Mouse (Mus musculus) v-Abl transformed pro-B cells (cell line): ENCODE results near the gene Ddx39b.

Experiments
- in situ Hi-C, 2 experiments: fragments of 400-800 bp; cut with MboI; formaldehyde crosslinking; loops; one replicate each; pipeline ENCODE4 v1.15.1; 2025; ENCODE audit not compliant: unreplicated experiment in 2 of 2

Ddx39b gene

DNA sequence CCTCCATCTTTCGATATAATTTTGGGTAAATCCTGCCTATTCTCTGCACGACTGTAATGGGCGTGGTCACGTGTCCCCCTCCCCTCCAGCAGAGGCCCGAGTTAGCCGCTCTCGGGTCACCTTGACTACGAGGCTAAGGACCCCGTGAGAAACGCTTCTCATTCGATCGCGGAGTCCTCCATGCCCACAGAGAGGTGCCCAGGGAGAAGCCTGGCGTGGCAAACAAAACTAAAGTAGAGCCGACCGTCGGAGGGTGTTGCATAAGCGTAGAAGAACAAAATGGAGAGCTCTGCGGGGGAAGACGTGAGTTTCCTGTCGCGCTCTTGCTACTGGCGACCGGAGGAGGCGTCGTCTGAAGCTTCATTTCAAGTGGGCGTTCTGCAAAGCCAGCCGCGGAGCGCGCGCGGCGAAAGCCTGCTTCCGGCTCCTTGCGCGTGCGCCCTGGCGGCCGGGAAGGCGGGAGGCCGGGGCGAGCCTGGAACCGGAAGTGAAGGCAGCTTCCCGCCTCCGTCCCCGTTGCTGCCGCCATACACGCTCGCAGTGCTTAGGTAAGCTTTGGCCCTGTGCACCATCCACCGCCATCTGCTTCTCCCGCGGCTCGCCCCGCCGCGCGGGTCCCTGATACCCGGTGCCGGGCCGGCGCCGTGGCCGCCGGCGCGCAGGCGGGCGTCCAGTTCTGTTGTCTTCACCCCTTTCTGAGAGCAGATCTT lies at the start of gene Ddx39b:
Gene Ddx39b (plus strand): TSS at position 442 of the 710 bp plus-strand sequence.
- in situ Hi-C loops: no loop called here

DNA sequence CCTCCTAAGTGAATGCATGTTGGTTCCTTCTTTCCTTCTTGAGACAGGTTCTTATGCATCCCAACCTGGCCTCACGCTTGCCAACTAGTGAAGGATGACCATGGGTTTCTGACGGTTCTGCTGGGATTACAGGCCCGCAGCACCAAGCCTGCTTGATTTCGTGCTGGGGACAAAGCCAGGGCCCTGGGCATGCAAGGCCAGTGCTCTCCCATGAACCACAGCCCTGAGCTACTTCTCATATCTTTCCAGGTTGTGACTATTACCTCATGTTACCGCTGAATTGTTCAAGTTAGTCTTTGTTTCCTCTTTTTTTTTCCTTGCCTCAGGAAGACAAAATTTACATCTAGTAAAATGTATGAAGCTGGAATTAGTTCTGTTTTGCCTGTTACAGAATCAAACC lies 48.6 kb upstream of the Ddx39b start:
- in situ Hi-C loops: no loop called here

DNA sequence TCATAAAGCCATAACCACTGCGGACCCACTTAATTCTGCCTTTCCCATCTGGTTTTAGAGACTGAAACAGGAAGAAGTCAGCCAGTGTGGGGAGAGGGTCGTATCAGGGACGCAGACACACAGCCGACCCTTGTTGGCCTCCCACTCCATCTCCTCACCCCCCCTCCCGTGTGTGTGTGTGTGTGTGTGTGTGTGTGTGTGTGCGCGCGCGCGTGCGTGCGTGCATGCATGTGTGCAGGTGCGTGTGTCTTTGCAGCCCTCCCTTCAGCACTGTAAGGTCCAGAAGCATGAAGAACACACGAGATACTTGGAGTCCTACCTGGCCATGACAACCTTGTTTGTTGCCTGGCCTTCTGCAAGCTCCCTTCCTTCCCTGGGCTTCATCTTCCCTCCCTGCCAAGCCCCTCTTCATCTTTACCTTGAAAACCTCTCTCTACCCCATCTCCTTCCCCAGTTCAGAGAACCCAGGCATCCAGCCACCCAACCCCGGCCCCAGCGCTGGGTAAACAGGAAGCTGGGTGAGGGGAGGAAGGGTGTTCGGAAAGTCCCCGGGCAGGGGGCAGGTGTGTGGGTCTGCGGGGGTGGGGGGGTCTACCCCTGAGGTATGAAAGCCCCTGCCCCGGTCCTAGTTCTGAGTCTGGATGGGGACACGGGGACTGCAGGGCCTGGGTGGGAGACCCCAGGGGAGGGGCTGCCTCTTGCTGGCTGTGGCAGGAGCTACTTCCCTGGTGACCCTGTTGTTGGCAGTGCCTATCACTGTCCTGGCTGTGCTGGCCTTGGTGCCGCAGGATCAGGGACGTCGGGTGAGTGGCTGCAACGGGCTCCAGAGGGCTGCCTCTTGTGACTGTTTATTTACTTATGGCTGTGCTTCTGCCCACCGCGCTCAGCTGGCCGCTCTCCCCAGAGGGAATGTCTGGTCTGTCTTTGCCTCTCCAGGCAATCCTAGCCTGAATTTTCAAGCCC lies 47.4 kb upstream of the Ddx39b start, which contains the start of gene Ltb:
Gene Ltb (plus strand): TSS at position 559 of the 963 bp plus-strand sequence.
- in situ Hi-C loops: no loop called here

DNA sequence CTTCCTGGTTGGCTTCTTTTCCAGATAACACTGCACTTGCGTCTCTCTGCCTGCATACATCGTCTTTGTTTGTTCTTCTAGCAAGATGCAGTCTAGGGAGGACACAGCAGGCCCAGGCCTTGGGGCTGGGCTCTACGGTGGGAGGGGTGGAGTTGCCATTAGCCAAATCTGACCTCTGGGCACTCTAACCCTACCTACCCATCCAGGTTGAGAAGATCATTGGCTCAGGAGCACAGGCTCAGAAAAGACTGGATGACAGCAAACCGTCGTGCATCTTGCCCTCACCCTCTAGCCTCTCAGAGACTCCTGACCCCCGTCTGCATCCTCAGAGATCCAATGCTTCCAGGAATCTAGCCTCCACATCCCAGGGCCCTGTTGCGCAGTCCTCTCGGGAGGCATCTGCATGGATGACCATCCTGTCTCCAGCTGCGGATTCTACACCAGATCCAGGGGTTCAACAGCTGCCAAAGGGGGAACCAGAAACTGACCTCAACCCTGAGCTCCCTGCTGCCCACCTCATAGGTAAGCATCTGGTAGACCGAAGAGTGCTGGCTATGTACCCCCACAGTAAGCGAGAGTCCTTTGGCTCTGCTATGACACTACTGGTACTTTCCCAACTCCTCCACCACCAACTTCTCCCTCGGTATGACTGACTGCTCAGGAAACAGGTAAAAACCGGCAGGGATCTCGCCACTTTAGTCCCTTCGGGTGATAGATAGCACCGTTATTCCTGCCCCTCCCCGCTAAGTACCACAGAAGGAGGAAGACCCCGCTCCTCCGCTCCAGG lies 46.5 kb upstream of the Ddx39b start:
- in situ Hi-C loops: no loop called here

DNA sequence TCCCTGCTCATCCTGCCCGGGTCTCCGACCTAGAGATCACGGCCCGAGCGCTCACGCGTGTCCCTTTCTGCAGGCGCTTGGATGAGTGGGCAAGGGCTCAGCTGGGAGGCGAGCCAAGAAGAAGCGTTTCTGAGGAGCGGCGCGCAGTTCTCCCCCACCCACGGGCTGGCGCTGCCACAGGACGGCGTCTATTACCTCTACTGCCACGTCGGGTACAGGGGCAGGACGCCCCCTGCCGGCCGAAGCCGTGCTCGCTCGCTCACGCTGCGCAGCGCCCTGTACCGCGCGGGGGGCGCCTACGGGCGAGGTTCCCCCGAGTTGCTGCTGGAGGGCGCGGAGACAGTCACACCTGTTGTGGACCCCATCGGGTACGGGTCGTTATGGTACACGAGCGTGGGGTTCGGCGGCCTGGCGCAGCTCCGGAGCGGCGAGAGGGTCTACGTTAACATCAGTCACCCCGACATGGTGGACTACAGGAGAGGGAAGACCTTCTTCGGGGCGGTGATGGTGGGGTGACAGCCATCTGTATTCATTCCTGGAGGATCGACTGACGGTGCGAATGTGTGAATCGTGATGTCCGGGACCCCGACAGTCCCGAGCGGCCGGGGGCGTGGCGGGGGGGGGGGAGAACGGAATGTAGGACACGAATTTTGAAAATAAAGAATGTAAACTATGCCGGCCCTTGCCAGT lies 45.8 kb upstream of the Ddx39b start:
- in situ Hi-C loops: no loop called here

DNA sequence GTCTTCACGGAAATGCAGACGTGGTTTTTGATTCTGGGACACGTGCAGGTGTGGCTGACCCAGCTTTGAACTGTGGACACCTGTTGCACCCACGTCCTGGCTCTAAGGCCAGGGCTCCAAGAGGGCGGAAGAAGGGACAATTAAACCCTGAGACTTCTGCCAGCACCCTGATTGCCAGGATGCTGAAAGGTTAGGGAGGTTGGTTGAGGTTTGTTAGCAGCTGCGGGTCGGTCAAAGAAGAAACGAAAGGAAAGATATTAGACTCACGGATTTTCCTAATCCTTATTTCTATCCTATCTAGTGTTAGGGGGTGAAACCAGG lies 45.3 kb upstream of the Ddx39b start:
- in situ Hi-C loops: no loop called here

DNA sequence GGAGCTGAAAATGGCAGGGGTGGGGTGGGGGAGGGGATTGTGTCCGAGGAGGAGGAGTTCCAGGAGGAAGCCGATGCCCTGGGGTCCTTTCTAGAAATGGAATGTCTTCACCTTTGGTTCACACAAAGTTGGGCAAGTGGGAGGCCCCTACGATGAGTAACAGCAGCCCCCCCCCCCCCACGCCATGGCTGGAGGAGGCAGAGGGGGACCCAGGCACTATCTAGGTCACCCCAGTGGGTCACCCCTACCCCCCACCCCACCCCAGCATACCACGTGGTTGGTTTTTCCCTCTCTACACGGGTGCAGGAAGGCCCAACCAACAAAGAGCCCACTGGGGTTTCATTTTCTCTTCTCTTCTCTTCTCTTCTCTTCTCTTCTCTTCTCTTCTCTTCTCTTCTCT lies 44.4 kb upstream of the Ddx39b start:
- in situ Hi-C loops: no loop called here

DNA sequence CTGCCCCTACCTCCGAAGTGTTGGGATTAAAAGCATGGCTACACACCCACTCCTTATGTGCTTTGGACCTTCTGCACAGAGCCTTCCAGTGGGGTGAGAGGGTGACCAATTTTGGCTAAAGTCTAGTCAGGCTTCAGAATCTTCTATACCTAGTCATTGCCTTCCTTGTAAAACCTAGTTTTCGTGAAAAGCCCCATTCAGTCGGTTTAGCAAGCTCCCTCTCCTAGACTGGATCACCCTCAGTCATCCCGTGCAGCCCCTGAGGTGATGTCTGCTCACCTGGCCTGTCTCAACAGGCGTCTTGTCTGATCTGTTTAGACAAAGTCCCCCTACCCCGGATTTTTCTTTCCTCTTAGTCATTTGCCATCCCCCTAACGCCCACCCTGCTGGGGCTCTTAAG lies 43.5 kb upstream of the Ddx39b start:
- in situ Hi-C loops: no loop called here

DNA sequence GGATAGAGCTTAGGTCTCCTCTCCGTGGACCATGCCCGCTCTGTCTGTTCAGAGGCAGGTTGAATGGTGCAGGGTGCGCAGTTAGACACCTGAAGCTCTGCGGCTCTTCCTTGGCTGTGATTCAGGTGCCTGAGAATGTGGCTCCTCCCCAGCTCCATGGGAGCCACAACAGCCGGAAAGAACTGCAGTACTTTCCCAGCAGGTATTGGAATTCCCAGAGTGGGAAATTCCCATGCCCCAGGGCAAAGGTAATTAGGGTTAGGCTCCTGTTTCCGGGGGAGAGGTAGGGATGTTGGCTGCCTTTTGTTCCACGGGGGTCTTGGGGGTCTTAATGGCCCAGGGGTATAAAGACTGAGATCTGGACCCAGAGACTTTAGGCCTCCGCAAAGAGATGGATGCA lies 42.6 kb upstream of the Ddx39b start:
- in situ Hi-C loops: no loop called here

DNA sequence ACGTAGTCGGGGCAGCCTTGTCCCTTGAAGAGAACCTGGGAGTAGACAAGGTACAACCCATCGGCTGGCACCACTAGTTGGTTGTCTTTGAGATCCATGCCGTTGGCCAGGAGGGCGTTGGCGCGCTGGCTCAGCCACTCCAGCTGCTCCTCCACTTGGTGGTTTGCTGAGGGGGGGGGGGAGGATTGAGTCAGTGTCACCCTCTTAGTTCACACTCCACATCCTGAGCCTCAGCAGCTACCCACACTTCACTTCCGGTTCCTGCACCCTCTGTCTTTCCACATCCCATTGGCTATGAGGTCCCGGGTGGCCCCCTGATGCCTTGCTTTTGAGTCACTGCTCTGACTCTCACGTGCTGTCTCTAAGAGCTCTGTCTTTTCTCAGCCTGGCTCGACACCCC lies 41.1 kb upstream of the Ddx39b start:
- in situ Hi-C loops: no loop called here

DNA sequence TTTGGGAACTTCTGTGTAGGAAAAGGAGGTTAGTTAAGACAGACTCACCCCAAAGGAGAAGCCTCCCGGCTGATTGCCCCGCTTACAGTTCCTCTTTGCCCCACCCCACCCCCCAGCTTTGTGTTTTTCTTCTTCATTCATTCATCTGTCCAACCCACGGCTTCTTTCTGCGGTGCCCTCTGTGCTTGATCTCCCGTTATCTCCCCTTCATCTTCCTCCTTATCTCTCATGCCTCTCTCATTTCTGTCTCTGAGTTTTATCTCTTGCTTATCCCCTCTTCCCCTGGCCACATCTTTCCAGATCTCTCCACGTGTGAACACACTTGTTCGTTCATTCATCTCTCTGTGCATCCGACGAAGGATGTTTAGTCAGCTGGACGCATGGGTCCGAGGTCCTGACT lies 40.4 kb upstream of the Ddx39b start:
- in situ Hi-C loops: no loop called here

DNA sequence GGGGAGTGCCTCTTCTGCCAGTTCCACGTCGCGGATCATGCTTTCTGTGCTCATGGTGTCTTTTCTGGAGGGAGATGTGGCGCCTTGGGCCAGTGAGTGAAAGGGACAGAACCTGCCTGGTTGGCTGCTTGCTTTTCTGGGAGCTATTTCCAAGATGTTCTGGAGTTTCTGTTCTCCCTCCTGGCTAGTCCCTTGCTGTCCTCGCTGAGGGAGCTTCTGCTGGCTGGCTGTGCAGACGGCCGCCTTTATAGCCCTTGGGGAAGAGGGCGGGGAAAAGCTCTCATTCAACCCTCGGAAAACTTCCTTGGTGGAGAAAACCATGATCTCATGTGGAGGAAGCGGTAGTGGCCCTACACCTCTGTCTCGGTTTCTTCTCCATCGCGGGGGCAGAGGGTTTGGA lies 39.8 kb upstream of the Ddx39b start, which contains the start of gene Tnf:
Gene Tnf (minus strand): TSS at position 221 of the 400 bp plus-strand sequence.
- in situ Hi-C loops: no loop called here

DNA sequence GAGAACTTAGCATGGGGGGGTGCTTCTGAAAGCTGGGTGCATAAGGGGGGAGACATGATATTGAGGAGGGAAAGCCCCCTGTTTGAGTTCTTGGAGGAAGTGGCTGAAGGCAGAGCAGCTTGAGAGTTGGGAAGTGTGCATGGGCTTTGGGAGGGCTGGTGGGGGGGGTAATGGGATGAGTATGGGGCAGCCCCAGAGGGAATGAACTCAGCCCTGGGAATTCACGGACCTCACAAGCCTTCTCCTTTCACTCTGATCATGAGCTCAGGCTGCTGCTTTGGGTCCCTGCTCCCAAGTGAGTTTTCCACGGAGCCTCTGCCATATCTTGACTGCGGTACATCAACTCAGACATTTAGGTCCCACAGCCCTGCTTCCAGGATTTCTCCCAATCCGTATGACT lies 39.1 kb upstream of the Ddx39b start:
- in situ Hi-C loops: no loop called here

DNA sequence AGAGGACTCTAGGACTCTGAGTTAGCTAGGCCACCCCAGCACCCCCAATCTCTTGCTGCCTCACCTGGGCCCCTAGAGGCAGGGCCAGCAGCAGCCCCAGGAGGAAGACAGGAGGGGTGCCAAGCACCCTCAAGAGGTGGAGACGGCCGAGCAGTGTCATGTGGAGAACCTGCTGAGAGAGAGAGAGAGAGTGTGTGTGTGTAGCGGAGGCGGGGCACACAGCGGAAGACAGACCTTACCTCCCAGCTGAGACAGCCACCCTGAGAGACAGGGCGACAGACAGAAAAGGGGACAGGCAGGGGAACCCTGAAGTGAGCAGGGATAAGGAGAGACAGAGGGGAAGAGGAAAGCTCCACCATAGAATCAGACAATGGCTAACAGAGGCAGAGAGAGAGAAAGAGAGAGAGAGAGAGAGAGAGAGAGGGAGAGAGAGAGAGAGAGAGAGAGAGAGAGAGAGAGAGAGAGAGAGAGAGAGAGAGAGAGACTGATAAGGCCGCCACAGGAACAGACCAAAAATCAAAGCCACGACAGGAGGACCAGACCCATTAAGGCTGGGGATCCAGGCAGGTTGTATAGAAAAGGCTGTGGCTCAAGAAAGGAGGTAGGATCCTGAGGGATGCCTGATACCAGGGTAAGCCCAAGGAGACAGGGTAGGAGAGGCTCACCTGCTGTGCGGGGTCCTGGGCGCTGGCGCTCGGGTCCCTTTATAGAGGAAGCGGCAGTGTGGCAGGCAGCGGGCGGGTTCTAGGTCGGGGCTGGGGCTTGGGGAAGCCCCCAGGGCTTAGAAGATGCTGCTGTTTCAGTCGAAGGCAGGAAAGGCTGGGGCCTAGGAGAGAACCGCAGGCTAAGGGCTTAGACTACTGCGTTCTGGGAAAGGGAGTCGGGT lies 36.8 kb upstream of the Ddx39b start, which contains the start of gene Lta:
Gene Lta (minus strand): TSS at position 858 of the 886 bp plus-strand sequence.
- in situ Hi-C loops: no loop called here

DNA sequence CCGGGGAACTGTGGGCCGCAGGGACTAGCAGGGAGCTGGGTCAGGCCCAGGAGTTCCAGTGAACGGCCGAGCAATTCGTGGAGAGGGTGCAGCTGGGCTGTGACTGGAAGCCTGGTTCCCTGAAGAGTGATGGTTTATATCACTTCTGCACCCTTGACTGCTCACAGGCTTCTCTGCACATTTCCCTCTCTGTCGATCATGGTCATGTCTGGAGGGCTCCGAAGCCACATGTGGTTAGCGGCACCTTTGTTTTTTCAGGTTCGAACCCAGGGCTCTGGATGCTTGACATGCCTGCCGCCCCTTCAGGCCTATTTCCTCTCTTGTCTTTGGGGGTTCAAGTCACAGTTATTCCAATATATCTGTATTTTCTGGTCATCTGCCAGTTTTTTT lies 36.2 kb upstream of the Ddx39b start:
- in situ Hi-C loops: no loop called here

DNA sequence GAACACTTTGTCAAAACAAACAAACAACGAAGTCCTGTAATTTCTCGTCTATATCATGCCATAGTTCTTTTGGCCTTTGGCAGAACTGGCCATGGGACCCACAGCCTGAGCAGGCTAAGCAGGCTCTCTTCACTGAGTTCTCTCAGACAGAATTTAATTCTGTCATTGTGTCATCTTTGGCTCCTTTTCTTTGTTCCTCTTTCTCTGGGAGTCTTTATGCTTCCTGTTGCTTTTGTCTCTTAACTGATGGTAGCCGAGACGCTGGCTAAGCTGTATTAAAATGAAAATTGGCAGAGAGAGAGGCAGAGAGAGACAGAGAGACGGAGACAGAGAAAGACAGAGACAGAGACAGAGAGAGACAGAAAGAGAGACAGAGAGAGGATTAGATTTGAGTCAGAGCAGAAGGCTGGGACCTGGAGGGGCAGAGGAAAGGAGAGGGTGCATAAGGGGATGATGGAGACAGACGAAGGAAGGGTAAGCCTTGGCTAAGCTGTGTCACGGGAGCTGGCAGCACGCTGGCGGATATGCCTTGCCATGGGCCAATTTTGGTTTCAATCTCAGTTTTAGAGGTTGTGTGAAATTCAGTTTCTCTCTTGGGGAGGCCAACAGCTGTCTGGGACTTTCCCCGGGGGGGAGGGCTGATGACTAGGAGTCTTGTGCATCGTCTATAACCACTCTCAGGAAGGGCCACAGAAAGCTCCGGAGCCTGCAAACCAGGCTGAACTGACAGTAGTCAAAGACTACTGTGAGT lies 31.6 kb upstream of the Ddx39b start:
- in situ Hi-C loops: no loop called here

DNA sequence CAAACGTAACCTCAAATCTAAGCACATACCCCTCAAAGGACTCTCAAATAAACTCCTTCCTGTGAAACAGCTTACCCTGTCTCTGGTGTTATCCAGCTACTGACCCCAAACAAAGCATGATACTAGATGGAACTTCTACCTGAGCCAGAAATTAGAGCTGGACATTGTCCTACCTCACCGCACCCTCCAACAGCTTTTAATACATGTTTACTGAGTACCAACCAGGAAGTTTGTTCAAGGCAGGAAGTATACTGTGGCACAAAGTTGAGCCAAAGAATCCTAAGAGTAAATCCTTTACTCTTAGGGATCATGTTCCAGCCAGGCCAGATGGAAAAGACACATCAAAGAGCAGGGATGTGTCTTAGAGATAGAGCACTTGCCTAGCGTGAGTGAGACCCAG lies 31.0 kb upstream of the Ddx39b start:
- in situ Hi-C loops: no loop called here

DNA sequence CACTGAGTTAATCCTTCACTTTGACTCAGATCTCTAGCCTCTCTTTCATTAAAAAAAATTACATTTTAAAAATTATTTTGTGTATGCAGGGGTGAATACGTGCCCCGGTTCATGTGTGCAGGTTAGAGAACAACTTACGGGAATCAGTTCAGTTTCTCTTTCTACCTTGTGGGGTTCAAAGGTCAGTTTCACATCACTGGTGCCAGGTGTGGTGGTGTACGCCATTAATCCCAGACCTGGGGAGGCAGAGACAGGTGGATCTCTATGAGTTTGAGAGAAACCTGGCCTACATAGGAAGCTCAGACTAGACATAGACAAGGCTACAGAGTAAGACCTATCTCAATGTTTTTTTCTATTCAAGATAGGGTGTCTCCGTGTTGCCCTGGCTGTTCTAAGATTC lies 28.5 kb upstream of the Ddx39b start:
- in situ Hi-C loops: no loop called here
